Mouse (Mus musculus): ENCODE results near the gene Gm13101. TPM values are rescaled to one million over a fixed set of nuclear protein-coding genes. Genes with fewer than 3 reads are reported as not detected.
"Not testable (repeated sequence)": the region's sequence is repeated elsewhere in the genome, so short reads cannot be mapped to it uniquely, and the experiment has no call there.

Gene Gm13101
- not detected in 2 replicates for polyA plus RNA-seq (2016; fragmentation: Nextera tagmentation; extraction: Ambion mirVana)

- not testable (repeated sequence) for H3K27me3 ChIP-seq (ENCODE audit: poor library complexity, severe bottlenecking); H3K27ac ChIP-seq; H3K36me3 ChIP-seq (replicated peaks); H3K4me1 ChIP-seq; DNase-seq (ENCODE audit: extremely low spot score, low spot score); H3K4me3 ChIP-seq
- H3K9me3 ChIP-seq, result peaks cover 24% of the 10 kb centered on the region; the same call in 1 of the 2 replicates
- 63% methylated on average over 2 of the region's 2 CpGs for WGBS
These were observed at the start of gene Gm13101 for GRCm38 (mm10) chr4:143966850-143967249. Gene Gm13101 (minus strand): TSS chr4:143966950.

- 66% methylated on average over 3 of the region's 3 CpGs for WGBS
- H3K4me1 ChIP-seq; H3K4me3 ChIP-seq; H3K27ac ChIP-seq; H3K27me3 ChIP-seq (ENCODE audit: poor library complexity, severe bottlenecking); DNase-seq (ENCODE audit: extremely low spot score, low spot score); H3K36me3 ChIP-seq (replicated peaks): not testable (repeated sequence)
- H3K9me3 ChIP-seq, result peaks cover 17% of the 10 kb centered on the region
These were observed 27.5 kb upstream of the Gm13101 start, which contains the start of gene Pramef17 for GRCm38 (mm10) chr4:143994269-143994668. Gene Pramef17 (minus strand): TSS chr4:143994369.

DNA sequence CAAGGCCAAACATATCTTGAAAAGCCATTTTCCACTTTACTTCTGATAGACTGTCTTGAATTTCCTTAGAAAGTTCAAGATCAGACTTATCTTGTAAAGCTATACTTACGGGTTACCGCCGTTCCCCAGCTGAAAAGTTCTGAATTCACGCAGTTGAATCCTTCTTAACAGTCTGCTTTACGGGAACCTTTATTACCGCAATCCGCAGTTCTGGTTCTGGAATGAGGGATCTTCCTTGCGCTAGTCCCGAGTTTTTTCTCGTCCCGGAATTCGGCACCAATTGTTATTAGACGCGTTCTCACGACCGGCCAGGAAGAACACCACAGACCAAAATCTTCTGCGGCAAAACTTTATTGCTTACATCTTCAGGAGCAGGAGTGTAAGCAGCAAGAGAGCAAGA is 21.4 kb upstream of the Gm13101 start:
- H3K9me3 ChIP-seq; H3K4me1 ChIP-seq; H3K27ac ChIP-seq; DNase-seq (ENCODE audit: extremely low spot score, low spot score); H3K36me3 ChIP-seq (replicated peaks); H3K4me3 ChIP-seq; H3K27me3 ChIP-seq (ENCODE audit: poor library complexity, severe bottlenecking): not testable (repeated sequence)
- 95% methylated on average over 17 of the region's 17 CpGs for WGBS

- H3K4me1 ChIP-seq; DNase-seq (ENCODE audit: extremely low spot score, low spot score); H3K27me3 ChIP-seq (ENCODE audit: poor library complexity, severe bottlenecking); H3K4me3 ChIP-seq; H3K27ac ChIP-seq; H3K36me3 ChIP-seq (replicated peaks): not testable (repeated sequence)
- WGBS, result 90% methylated on average over 12 of the region's 17 CpGs
- H3K9me3 ChIP-seq, result peaks cover 13% of the 10 kb centered on the region; the same call in 1 of the 2 replicates
These were observed 20.8 kb upstream of the Gm13101 start for GRCm38 (mm10) chr4:143987475-143987941.

- H3K36me3 ChIP-seq (replicated peaks); H3K4me3 ChIP-seq; H3K27ac ChIP-seq; H3K27me3 ChIP-seq (ENCODE audit: poor library complexity, severe bottlenecking); DNase-seq (ENCODE audit: extremely low spot score, low spot score); H3K4me1 ChIP-seq: not testable (repeated sequence)
- H3K9me3 ChIP-seq, result peaks cover 16% of the 10 kb centered on the region; the same call in 1 of the 2 replicates
- WGBS, result 100% methylated on average over 7 of the region's 9 CpGs
These were observed 19.0 kb upstream of the Gm13101 start for GRCm38 (mm10) chr4:143985733-143986132.

- H3K4me3 ChIP-seq; DNase-seq (ENCODE audit: extremely low spot score, low spot score); H3K27me3 ChIP-seq (ENCODE audit: poor library complexity, severe bottlenecking); H3K27ac ChIP-seq; H3K36me3 ChIP-seq (replicated peaks); H3K4me1 ChIP-seq: not testable (repeated sequence)
- H3K9me3 ChIP-seq, result peaks cover 16% of the 10 kb centered on the region; the same call in 1 of the 2 replicates
- WGBS, result no CpG with 5 or more reads among the region's 7 CpGs
These were observed 18.4 kb upstream of the Gm13101 start for GRCm38 (mm10) chr4:143985165-143985564.

DNA sequence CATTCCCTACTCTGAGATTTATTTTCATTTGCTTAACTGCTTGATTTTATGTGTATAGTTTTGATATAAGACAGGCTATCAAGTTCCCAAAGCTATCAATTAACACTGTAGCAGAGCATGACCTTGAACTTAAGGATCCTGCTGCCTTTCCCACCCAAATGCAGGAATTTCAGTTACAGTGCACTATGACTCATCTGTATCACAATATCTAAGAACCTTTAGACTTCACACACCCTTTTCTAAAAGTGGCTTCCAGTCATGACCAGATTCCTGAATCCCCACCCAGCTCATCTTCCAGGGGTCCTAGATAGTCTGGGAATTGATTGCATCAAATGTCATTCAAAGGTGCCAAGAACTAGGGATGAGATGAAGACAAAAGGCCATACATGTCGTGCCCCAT is 16.7 kb upstream of the Gm13101 start:
- not testable (repeated sequence) for H3K27me3 ChIP-seq (ENCODE audit: poor library complexity, severe bottlenecking); DNase-seq (ENCODE audit: extremely low spot score, low spot score); H3K4me1 ChIP-seq; H3K36me3 ChIP-seq (replicated peaks); H3K4me3 ChIP-seq; H3K27ac ChIP-seq
- H3K9me3 ChIP-seq, result peaks cover 18% of the 10 kb centered on the region; the same call in 1 of the 2 replicates
- 73% methylated on average over 1 of the region's 1 CpGs for WGBS

- 85% methylated on average over 1 of the region's 1 CpGs for WGBS
- H3K27me3 ChIP-seq (ENCODE audit: poor library complexity, severe bottlenecking), result not testable (repeated sequence)
These were observed 15.8 kb downstream of the Gm13101 start, which contains the start of gene Pramef25 for GRCm38 (mm10) chr4:143950916-143951315. Gene Pramef25 (minus strand): TSS chr4:143951016.

More at GRCm38 (mm10) chr4:143950916-143951315, 15.8 kb downstream of the Gm13101 start, which contains the start of gene Pramef25:
- not testable (repeated sequence) for DNase-seq (ENCODE audit: extremely low spot score, low spot score); H3K27ac ChIP-seq; H3K4me3 ChIP-seq; H3K4me1 ChIP-seq; H3K36me3 ChIP-seq (replicated peaks)
- peaks cover 41% of the 10 kb centered on the region for H3K9me3 ChIP-seq

Other genes with a start within 250 kb of the Gm13101 start
- gene Gm13078, start 247.5 kb downstream of the Gm13101 start, polyA plus RNA-seq (2016; fragmentation: Nextera tagmentation; extraction: Ambion mirVana), result not detected in 2 replicates
- not detected in 2 replicates for gene Gm13023, start 177.6 kb downstream of the Gm13101 start, polyA plus RNA-seq (2016; fragmentation: Nextera tagmentation; extraction: Ambion mirVana)
- gene Gm13084, start 150.9 kb downstream of the Gm13101 start, polyA plus RNA-seq (2016; fragmentation: Nextera tagmentation; extraction: Ambion mirVana), result not detected in 2 replicates
- gene Gm13103, start 120.5 kb downstream of the Gm13101 start, polyA plus RNA-seq (2016; fragmentation: Nextera tagmentation; extraction: Ambion mirVana), result not detected in 2 replicates
- gene Pramef6, start 66.6 kb downstream of the Gm13101 start, polyA plus RNA-seq (2016; fragmentation: Nextera tagmentation; extraction: Ambion mirVana), result not detected in 2 replicates
- not detected in 2 replicates for gene Pramef25, start 15.9 kb downstream of the Gm13101 start, polyA plus RNA-seq (2016; fragmentation: Nextera tagmentation; extraction: Ambion mirVana)
- not detected in 2 replicates for gene Pramef17, start 27.4 kb upstream of the Gm13101 start, polyA plus RNA-seq (2016; fragmentation: Nextera tagmentation; extraction: Ambion mirVana)
- gene Pramel4, start 92.2 kb upstream of the Gm13101 start, polyA plus RNA-seq (2016; fragmentation: Nextera tagmentation; extraction: Ambion mirVana), result not detected in 2 replicates
- gene Gm13102, start 139.5 kb upstream of the Gm13101 start, polyA plus RNA-seq (2016; fragmentation: Nextera tagmentation; extraction: Ambion mirVana), result not detected in 2 replicates
- gene Oog3, start 195.7 kb upstream of the Gm13101 start, polyA plus RNA-seq (2016; fragmentation: Nextera tagmentation; extraction: Ambion mirVana), result not detected in 2 replicates
- not detected in 2 replicates for gene Oog2, start 223.8 kb upstream of the Gm13101 start, polyA plus RNA-seq (2016; fragmentation: Nextera tagmentation; extraction: Ambion mirVana)
- not detected in 2 replicates for gene C87977, start 246.4 kb upstream of the Gm13101 start, polyA plus RNA-seq (2016; fragmentation: Nextera tagmentation; extraction: Ambion mirVana)